Mouse (Mus musculus) right cerebral cortex, postnatal 25 days (tissue): ENCODE measurements around the gene Por.
A peak's percentile ranks its signal among the peaks of the same experiment; 100 is the strongest.

Source experiments
- DNase-seq: peaks from one replicate; pipeline ENCODE4 v3.0.0; 2022

Por gene

GRCm38 (mm10) chr5:135778471-135779445 is 108.9 kb downstream of the Por start, which contains the start of gene Mdh2:
Mdh2 (plus strand) TSS chr5:135778480.
- peak; percentile 99 for DNase-seq

- DNase-seq: no peak
These were observed 110.5 kb downstream of the Por start for GRCm38 (mm10) chr5:135780331-135780730.

DNA sequence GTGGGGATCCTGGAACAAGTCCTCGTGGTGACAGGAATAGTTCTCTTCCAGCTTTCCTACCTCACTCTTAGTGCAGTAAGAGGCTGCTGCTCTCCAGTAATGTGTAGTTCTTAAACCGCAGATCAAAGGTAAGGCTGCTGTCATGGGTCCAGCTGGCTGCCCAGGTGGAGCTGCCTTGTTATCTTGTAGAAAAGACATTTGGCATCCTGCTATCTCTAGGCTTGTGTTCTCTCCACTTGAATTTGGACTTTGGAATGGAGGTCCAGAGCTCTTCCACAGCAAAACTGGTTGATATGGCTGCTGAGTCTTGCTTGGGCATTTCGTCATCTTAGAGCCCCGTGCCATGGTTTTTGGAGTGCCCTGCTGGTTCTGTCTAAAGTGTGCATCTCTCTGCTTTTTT is 113.1 kb downstream of the Por start:
- no peak for DNase-seq
